Mouse (Mus musculus): ENCODE measurements at regions not wholly inside any gene's neighbourhood (a gene's known extent, or its start where the extent isn't known, plus 50 kb on each side); places are given as distances from the start of the nearest gene placed in this dataset.

GRCm38 (mm10) chr11:117579720-117580119 lies 74.4 kb upstream of the Tnrc6c start:
- TF ChIP-seq CTCF (conservative IDR thresholded peaks at IDR 0.05; ENCODE audit: low read length), result no peak
- TF ChIP-seq NANOG (IDR thresholded peaks at IDR 0.05; ENCODE audit: borderline replicate concordance, low read length), result no peak
- no peak for TF ChIP-seq POU5F1 (IDR thresholded peaks at IDR 0.05; ENCODE audit: borderline replicate concordance, low read length)

Data from E14TG2a.4 (cell line).